Mouse (Mus musculus): ENCODE data around the gene Hoxc9. TPM values are rescaled to one million over a fixed set of nuclear protein-coding genes. Genes with fewer than 3 reads are reported as not detected.

Gene Hoxc9
- total and polyA plus RNA-seq, 3 experiments, result 0.12 to 0.26 TPM; not detected in 1

DNA sequence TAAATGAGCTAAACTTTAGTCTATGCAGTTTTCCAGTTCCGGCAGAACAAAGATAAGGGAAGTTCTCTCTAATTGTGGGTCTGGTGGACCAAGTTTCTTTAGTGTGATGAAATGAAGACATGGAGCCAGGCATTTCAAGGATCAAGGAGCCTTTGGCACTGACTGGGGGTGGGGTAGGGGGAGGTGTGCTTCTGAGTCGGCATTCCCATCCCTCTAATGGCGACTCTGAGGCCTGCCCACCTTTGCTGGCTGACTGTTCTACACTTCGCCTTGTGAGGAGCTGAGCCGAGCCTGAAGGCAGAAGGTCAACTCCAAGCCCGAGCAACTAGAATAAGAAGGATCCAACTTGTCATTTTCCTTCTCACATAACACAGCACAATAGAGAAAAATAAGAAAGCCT lies 14.5 kb upstream of the Hoxc9 start:
- H3K4me1 ChIP-seq (ENCODE audit: control insufficient read depth in 1 of 2, insufficient read depth in 2 of 2), result peaks cover under 1 to 29% of the 10 kb centered on the region in 2 experiments; a peak in 3 of 4 replicates
- in situ Hi-C loops (cut with MboI; ENCODE audit: low pct_ligation_motif_present, low pct_unique_long_range_greater_than_20kb, low sequenced_read_pairs) (no loop called here), dilution Hi-C loops (cut with MboI; ENCODE audit: extremely low pct_ligation_motif_present, extremely low pct_unique_long_range_greater_than_20kb, low sequenced_read_pairs) (no loop called here)
- H3K36me3 ChIP-seq (replicated peaks in 1 of 2; ENCODE audit: control insufficient read depth in 1 of 2, insufficient read depth in 1 of 2, low read length in 1 of 2), result no peaks in the 10 kb centered on the region
- no peaks in the 10 kb centered on the region for H3K79me2 ChIP-seq (replicated peaks; ENCODE audit: control insufficient read depth, extremely low read depth, insufficient read depth, poor library complexity, severe bottlenecking)
- no peak overlapping the region for H3K9ac ChIP-seq (ENCODE audit: insufficient read depth, low read depth)
- no peak overlapping the region for H3K4me2 ChIP-seq (ENCODE audit: insufficient read depth, low read depth, poor library complexity, severe bottlenecking)
- TF ChIP-seq HCFC1 (IDR thresholded peaks at IDR 0.05; ENCODE audit: low read depth, low read length) (no peak), USF1 (IDR thresholded peaks at IDR 0.05; ENCODE audit: low read depth, low read length) (no peak)
- H3K27ac ChIP-seq (ENCODE audit: insufficient read depth, low read depth), result no peak overlapping the region
- H3K27me3 ChIP-seq (replicated peaks), result peaks cover 95% of the 10 kb centered on the region
- no peak overlapping the region for H3K4me3 ChIP-seq (replicated peaks in 1 of 3; ENCODE audit: low read depth in 2 of 3, low read length in 2 of 3, poor library complexity in 1 of 3)
- no peaks in the 10 kb centered on the region for H3K9me3 ChIP-seq (replicated peaks; ENCODE audit: low read length)
- no peak for DNase-seq (ENCODE audit: extremely low read depth)

DNA sequence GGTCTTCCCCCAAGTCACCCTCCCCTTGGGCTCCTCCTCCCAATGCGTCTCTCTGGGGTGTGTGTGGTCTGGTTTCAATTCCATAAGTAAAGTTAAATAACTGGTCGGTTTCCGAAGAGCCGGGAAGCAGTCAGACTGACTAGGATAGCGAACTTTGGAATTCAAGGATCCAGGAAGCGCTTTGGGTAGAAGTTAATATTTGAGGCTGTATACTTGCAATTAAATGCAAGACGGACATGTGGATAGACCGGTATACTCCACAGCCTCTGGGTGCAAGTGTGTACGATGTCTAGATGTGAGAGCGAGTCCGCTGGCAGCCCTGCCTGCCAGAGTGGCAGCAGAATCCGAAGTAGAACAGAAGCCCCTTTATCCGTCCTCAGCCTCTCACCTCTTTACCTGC lies 13.7 kb upstream of the Hoxc9 start:
- Histone ChIP-seq H3K4me1 (ENCODE audit: control insufficient read depth in 1 of 2, insufficient read depth in 2 of 2) (peaks cover 3 to 32% of the 10 kb centered on the region in 2 experiments), H3K4me3 (replicated peaks in 1 of 3; ENCODE audit: low read depth in 2 of 3, low read length in 2 of 3, poor library complexity in 1 of 3) (no peak overlapping the region), H3K4me2 (ENCODE audit: insufficient read depth, low read depth, poor library complexity, severe bottlenecking) (no peak overlapping the region), H3K36me3 (replicated peaks in 1 of 2; ENCODE audit: control insufficient read depth in 1 of 2, insufficient read depth in 1 of 2, low read length in 1 of 2) (no peaks in the 10 kb centered on the region), H3K27me3 (replicated peaks) (peaks cover 95% of the 10 kb centered on the region), H3K27ac (ENCODE audit: insufficient read depth, low read depth) (no peak overlapping the region), H3K9me3 (replicated peaks; ENCODE audit: low read length) (no peaks in the 10 kb centered on the region), H3K79me2 (replicated peaks; ENCODE audit: control insufficient read depth, extremely low read depth, insufficient read depth, poor library complexity, severe bottlenecking) (no peaks in the 10 kb centered on the region), H3K9ac (ENCODE audit: insufficient read depth, low read depth) (no peak overlapping the region)
- in situ Hi-C loops (cut with MboI; ENCODE audit: low pct_ligation_motif_present, low pct_unique_long_range_greater_than_20kb, low sequenced_read_pairs), result no loop called here
- dilution Hi-C loops (cut with MboI; ENCODE audit: extremely low pct_ligation_motif_present, extremely low pct_unique_long_range_greater_than_20kb, low sequenced_read_pairs), result no loop called here
- no peak for DNase-seq (ENCODE audit: extremely low read depth)
- TF ChIP-seq MAZ (IDR thresholded peaks at IDR 0.05; ENCODE audit: low read depth, low read length) (no peak), PAX5 (IDR thresholded peaks at IDR 0.05; ENCODE audit: low read length) (no peak), RAD21 (IDR thresholded peaks at IDR 0.05; ENCODE audit: low read depth, low read length) (no peak), NRF1 (IDR thresholded peaks at IDR 0.05; ENCODE audit: low read depth, low read length) (no peak), BHLHE40 (IDR thresholded peaks at IDR 0.05; ENCODE audit: low read depth, low read length) (no peak), TCF12 (IDR thresholded peaks at IDR 0.05; ENCODE audit: low read depth, low read length) (no peak), POLR2AphosphoS2 (IDR thresholded peaks at IDR 0.05; ENCODE audit: low read depth, low read length) (no peak), SIN3A (IDR thresholded peaks at IDR 0.05; ENCODE audit: low read length) (no peak), ZC3H11A (IDR thresholded peaks at IDR 0.05; ENCODE audit: low read depth, low read length) (no peak)

DNA sequence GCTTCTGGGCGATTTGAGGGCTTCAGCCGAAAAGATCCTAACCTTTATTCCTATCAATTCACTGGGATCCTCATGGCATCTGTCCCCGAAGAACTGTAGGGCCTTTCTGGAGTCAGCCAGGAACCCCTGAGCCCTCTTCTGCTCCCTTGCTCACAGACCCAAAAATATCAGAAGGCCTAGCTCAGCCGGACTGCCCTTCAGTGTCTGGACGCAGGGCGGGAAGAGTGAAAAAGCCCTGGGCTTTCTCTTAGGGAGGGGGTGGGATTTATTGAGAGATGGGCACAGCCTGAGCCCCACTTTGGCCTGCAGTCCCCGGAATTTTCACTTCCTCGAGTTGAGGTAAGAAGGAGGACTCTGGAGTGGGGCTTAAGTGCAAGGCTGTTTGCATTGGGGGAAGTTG lies 13.0 kb upstream of the Hoxc9 start:
- dilution Hi-C loops (cut with MboI; ENCODE audit: extremely low pct_ligation_motif_present, extremely low pct_unique_long_range_greater_than_20kb, low sequenced_read_pairs), result no loop called here
- DNase-seq (ENCODE audit: extremely low read depth), result no peak

More for the DNA sequence above, 13.0 kb upstream of the Hoxc9 start:
- no peak overlapping the region for H3K27ac ChIP-seq (ENCODE audit: insufficient read depth, low read depth)
- peaks cover 93% of the 10 kb centered on the region for H3K27me3 ChIP-seq (replicated peaks)
- H3K9ac ChIP-seq (ENCODE audit: insufficient read depth, low read depth), result peak overlapping the region; percentile 7
- no peak overlapping the region for H3K4me3 ChIP-seq (replicated peaks in 1 of 3; ENCODE audit: low read depth in 2 of 3, low read length in 2 of 3, poor library complexity in 1 of 3)
- in situ Hi-C loops (cut with MboI; ENCODE audit: low pct_ligation_motif_present, low pct_unique_long_range_greater_than_20kb, low sequenced_read_pairs), result no loop called here
- TF ChIP-seq RAD21 (IDR thresholded peaks at IDR 0.05; ENCODE audit: low read depth, low read length) (no peak), ELF1 (IDR thresholded peaks at IDR 0.05; ENCODE audit: low read depth, low read length) (no peak), GABPA (IDR thresholded peaks at IDR 0.05; ENCODE audit: insufficient replicate concordance, low read depth, low read length) (no peak), IRF4 (IDR thresholded peaks at IDR 0.05; ENCODE audit: low read depth, low read length) (no peak), KAT2A (IDR thresholded peaks at IDR 0.05; ENCODE audit: insufficient replicate concordance, low read length) (no peak), USF2 (conservative IDR thresholded peaks at IDR 0.05; ENCODE audit: low read depth, low read length) (no peak), TBP (conservative IDR thresholded peaks at IDR 0.05; ENCODE audit: low read depth, low read length) (no peak)
- H3K9me3 ChIP-seq (replicated peaks; ENCODE audit: low read length), result no peaks in the 10 kb centered on the region
- peak overlapping the region; percentile 79 for H3K4me2 ChIP-seq (ENCODE audit: insufficient read depth, low read depth, poor library complexity, severe bottlenecking)
- no peaks in the 10 kb centered on the region for H3K36me3 ChIP-seq (replicated peaks in 1 of 2; ENCODE audit: control insufficient read depth in 1 of 2, insufficient read depth in 1 of 2, low read length in 1 of 2)
- no peaks in the 10 kb centered on the region for H3K79me2 ChIP-seq (replicated peaks; ENCODE audit: control insufficient read depth, extremely low read depth, insufficient read depth, poor library complexity, severe bottlenecking)
- peaks cover 3 to 32% of the 10 kb centered on the region in 2 experiments for H3K4me1 ChIP-seq (ENCODE audit: control insufficient read depth in 1 of 2, insufficient read depth in 2 of 2)

Data from CH12.LX (cell line).